Mouse (Mus musculus) CH12.LX (cell line): ENCODE results near the gene 6030408B16Rik.

Experiments used
- CTCF ChIP-seq, 2 experiments: IDR thresholded peaks in 1 of 2; conservative IDR thresholded peaks in 1 of 2; 2 replicates each; pipeline ENCODE4 v1.5.1; 2011 to 2012; ENCODE audit warnings: low read depth in 2 of 2, low read length in 2 of 2, improper control_type of control experiment in 1 of 2, inconsistent platforms in 1 of 2, mild to moderate bottlenecking in 1 of 2, moderate library complexity in 1 of 2
- KAT2A ChIP-seq: IDR thresholded peaks from 2 replicates; pipeline ENCODE4 v1.6.1; 2012; ENCODE audit warnings: low read length, improper control_type of control experiment, inconsistent platforms; ENCODE audit not compliant: insufficient replicate concordance
- NRF1 ChIP-seq: IDR thresholded peaks from 2 replicates; pipeline ENCODE4 v1.6.1; 2014; ENCODE audit warnings: low read depth, mild to moderate bottlenecking, inconsistent platforms, low read length, improper control_type of control experiment, moderate library complexity
- POLR2A ChIP-seq: IDR thresholded peaks from 2 replicates; pipeline ENCODE4 v1.6.1; 2011; ENCODE audit warnings: low read depth, mild to moderate bottlenecking, improper control_type of control experiment, low read length
- TBP ChIP-seq: conservative IDR thresholded peaks from 2 replicates; pipeline ENCODE4 v1.6.1; 2011; ENCODE audit warnings: low read depth, low read length, improper control_type of control experiment
- UBTF ChIP-seq: IDR thresholded peaks from 2 replicates; pipeline ENCODE4 v1.6.1; 2012; ENCODE audit warnings: low read depth, mild to moderate bottlenecking, inconsistent platforms, low read length, improper control_type of control experiment, moderate library complexity

- no peak for TF ChIP-seq KAT2A
- no peak for TF ChIP-seq CTCF (conservative IDR thresholded peaks at IDR 0.05 in 1 of 2, IDR thresholded peaks at IDR 0.05 in 1 of 2; ENCODE audit: low read depth in 2 of 2, low read length in 2 of 2)
- no peak for TF ChIP-seq UBTF
- no peak for TF ChIP-seq NRF1
- no peak for TF ChIP-seq TBP
- TF ChIP-seq POLR2A = no peak
Measured at GRCm38 (mm10) chr15:101260874-101261622, 32.0 kb upstream of the 6030408B16Rik start.
